Mouse (Mus musculus) embryonic fibroblast, embryonic 13.5 days (primary cell): ENCODE results near the gene Lcor.

Experiments used
- CTCF ChIP-seq: IDR thresholded peaks from 2 replicates; pipeline ENCODE4 v1.5.1; 2011; ENCODE audit warnings: mild to moderate bottlenecking, control low read depth, low read length, moderate library complexity, borderline replicate concordance; ENCODE audit not compliant: insufficient read depth
- POLR2A ChIP-seq: IDR thresholded peaks from 2 replicates; pipeline ENCODE4 v1.6.1; 2011; ENCODE audit warnings: low read depth, mild to moderate bottlenecking, control low read depth, low read length, moderate library complexity

DNA sequence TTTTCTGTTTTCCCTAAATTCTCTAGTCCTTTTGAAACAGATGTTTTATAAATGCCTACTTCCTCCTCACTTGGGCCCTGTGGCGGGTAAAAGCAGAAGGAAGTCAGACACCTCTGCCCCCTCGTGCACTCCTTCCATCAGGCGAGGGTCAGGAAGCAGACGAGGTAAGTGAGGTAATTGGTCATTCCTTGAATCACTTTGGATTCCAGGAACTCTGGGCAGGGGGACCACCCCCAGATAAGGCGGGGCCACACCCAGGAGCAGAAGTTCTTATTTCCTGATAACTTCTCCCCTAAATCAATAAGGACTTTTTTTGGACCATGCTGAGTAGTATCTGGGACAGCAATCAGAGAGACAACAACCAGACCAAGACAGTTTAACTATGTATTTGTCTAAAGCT, 36.7 kb upstream of the Lcor start:
- TF ChIP-seq POLR2A (no peak), CTCF (no peak)
